Mouse (Mus musculus): ENCODE results near the gene Il1r2. TPM values are rescaled to one million over a fixed set of nuclear protein-coding genes. Genes with fewer than 3 reads are reported as not detected.

Gene Il1r2
- total RNA-seq (2021) = under 1 TPM in 1 of 2 experiments, not detected in 1; 0.43 TPM

DNA sequence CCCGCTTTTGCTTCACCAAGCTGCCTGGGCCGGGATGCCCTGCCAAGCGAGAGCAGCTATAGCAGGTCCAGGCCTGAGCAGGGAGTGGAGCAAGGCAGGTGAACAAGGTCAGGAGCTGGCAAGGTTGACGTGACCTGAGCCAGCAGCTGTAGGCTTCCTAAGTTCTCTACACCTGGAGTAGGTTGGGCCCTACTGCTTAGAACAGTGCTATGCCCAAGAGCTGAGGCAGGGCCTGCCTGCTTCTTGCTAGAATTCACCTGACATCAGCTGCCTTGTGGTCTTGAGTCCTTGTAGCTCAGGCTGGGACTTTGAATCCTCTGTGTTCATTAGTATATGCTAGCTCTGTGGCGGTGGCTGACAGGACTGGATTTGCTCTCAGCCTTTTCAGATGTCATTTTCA is at the start of gene Il1r2:
Gene Il1r2 (plus strand): TSS at position 301 of the 400 bp plus-strand sequence.
- intact Hi-C loops (cut with DNase I) = no loop called here

DNA sequence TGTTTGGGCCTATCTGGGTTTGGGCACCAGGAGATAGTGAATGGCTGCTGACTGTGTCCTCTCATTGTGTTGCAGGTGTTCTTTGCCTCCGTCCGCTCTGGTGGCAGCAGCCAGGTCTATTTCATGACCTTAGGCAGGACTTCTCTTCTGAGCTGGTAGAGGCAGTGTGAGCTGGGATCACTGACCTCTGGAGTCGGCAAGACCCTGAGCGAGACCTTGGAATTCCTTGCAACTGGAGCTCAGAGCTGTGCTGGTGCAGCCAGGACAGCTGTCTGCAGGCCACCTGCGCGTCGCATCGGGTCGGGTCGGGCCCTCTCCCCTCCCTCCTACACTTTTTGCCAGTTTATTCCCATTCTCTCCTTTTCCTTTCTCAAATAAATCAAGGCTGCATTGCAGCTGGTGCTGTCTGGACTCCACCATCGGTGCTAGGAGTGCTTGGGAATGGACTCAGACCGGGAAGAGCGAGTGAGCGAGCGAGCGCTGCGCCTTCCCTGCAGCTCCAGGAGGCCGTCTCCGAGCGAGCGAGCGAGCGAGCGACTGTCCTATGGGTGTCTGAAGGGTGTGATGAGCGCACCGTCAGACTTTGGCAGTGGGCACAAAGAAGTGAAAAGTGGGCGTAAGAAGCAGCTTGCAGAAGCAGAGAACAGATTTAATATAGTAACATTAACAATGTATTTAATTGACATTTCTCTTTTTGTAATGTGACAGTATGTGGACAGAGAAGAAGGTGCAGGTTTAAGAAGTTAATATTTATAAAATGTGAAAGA is 49.1 kb upstream of the Il1r2 start:
- intact Hi-C loops (cut with DNase I) = no loop called here
- no peak for DNase-seq (ENCODE audit: extremely low spot score in 1 of 2, low spot score in 2 of 2)

More for the DNA sequence above, at the start of gene Il1r2:
- no peak for DNase-seq (ENCODE audit: extremely low spot score in 1 of 2, low spot score in 2 of 2)

DNA sequence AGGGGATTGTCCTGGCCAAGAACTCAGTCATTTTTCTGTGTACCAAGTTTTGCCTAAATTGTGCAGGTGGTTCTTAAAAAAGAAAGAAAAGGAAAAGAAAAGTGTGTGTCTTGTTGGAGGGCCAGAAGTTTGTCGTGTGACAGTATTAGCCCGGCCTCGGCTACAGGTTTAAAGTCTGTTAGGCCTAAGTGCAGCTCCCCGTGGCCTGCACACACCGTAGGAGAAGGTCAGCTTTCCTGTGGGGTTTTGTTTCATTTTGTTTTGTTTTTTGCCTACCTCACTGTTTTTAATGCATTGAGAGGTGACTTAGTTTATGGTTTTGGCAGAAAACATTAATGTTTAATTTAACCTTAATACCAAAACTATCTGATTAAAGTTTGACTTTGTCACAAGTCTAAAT is 48.5 kb upstream of the Il1r2 start:
- intact Hi-C loops (cut with DNase I) = no loop called here
- no peak for DNase-seq (ENCODE audit: extremely low spot score in 1 of 2, low spot score in 2 of 2)

DNA sequence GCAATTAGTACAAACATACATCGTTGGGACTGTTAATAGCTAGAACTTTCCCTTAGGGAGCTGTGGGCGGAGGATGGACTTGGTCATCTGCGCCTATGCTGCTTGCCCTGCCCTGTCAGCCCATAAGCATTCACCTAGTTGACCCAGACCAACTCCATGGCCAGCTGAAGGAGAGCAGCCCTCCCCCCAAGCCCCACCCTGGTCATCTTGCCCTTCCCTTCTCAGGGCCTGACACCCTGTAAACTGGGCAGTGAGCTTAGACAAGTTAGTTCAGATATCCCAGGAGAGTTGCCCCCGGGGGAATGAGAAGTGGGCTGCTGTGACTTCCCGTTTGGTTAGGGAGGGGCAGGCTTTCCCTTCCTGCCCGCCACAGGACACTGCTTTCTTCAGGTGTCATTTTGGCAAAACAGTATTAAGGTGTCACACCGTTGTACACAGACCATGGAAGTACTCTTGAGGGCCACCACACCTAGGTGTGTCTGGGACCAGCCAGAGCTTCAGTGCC is 46.7 kb upstream of the Il1r2 start:
- intact Hi-C loops (cut with DNase I) = no loop called here
- no peak for DNase-seq (ENCODE audit: extremely low spot score in 1 of 2, low spot score in 2 of 2)

DNA sequence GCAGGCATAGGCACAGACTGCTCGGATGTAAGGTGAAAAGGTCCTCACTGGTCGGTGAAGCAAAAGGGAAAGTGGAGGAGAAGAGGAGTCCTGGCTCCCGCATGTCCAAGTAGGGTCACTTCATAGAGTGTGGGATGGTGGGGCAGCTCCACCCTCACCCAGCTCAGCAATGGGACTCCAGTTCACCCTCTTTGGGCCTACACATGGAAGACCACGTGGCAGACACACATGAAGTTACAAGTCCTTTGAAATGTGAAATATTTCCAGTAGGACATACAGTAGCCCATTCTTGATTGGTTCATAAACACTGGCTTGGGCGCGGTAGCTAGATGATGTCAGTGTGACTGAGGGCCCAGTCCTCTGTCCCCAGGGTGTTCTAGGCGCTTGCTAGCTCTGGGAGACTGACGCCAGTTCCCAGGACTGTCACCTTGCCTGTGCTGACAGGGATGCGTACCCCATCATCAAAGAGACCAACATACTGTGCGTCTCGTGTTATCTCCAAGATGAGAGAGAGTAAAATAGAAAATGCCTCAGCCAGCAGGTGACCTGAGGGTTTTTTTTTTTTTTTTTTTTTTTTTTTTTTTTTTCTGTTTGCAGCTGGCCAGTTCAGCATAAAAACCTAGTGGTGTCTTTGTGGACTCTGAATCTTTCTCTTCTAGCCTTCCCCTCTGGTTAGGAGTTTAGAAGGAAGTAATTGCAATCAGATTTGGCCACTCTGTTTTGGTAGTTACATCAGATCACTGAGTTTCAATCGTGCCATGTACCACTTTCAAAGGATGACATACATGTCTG is 45.5 kb upstream of the Il1r2 start:
- no peak for DNase-seq (ENCODE audit: extremely low spot score in 1 of 2, low spot score in 2 of 2)
- intact Hi-C loops (cut with DNase I) = no loop called here

DNA sequence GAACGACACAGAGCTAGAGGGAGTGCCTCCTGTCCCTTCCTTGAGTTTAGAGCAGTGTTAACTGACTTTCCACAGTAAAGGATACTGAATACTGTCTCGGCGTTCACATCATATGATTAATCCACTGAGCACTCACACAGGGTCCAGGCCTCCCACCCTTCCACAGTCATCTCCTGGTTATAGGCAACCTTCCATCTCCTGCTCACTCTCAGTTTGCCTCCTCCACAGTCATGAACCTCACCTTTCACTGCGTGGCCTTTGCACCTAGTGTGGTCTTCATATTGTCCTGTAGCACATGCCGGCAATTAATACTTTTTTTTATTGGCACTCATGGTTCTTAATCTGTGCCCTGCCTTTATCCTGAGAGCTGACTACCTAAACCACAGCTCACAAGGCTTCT is 44.3 kb upstream of the Il1r2 start:
- no peak for DNase-seq (ENCODE audit: extremely low spot score in 1 of 2, low spot score in 2 of 2)
- intact Hi-C loops (cut with DNase I) = no loop called here

DNA sequence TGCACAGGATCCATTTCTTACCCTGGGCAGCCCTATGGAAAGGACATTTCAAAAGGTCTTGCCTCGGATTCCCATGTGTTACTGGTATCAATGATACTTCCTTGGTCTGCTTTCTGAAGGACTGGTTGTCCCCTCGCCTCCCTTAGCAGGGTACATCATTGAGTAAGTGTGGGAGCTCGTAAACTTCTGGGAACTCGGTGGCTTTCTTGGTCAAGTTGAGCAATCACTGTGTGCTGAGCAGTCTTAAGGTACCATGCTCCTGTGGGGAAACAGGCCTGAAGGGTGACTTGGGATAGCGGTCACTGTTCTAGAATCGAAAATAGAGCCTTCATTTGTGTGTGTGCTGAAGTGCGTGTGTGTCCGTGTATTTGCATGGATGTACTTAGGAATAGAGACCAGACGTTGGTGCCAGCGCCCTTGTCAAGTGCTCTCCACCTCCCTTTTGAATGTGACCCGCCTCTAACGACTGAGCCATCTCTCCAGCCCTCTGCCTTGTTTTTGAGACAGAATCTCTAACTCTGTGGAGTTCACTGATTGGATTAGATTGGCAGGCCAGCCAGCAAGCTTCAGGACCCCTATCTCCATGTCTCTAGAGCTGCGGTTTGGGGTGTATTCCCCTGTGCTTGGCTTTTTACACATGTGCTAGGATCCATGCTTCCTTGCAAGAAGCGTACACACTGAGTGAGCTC is 43.4 kb upstream of the Il1r2 start:
- DNase-seq (ENCODE audit: extremely low spot score in 1 of 2, low spot score in 2 of 2) = no peak
- intact Hi-C loops (cut with DNase I) = no loop called here

DNA sequence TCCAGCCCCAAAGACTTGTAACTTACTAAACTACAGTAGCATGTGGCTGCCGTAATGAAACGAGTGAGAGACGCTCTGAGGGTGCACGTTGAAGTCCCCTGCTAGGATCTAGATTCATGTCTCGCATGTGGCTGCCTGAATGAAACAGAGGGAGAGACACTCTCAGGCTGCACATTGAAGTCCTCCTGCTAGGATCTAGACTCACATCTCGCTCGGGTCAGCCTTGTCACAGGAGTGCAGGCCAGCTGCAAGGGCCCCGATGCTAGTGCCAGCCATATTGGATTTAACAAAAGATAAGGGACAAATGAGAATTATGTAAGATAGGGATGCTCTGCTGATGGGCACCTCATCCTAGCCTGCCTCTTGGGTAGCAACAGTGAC is 42.9 kb upstream of the Il1r2 start:
- intact Hi-C loops (cut with DNase I) = no loop called here
- no peak for DNase-seq (ENCODE audit: extremely low spot score in 1 of 2, low spot score in 2 of 2)

DNA sequence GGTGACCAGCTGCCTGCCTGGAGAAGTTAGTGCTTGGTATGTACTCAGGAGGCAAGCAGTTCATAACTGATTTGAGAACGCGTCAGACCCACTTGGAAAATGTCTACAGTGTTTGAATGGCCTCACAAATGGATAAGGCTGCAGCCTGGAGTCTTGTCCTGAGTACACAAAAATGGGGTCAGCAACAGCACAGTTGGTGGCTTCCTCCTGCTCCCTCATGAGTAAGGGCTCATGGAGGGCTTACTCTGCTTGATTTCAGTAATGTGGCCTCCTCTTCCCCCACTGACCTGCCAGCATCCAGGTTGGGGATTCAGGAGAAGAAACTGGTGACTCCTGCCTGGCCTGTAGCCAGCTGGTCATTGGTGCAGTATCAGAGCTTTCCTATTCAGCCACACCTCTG is 42.3 kb upstream of the Il1r2 start:
- DNase-seq (ENCODE audit: extremely low spot score in 1 of 2, low spot score in 2 of 2) = no peak
- intact Hi-C loops (cut with DNase I) = no loop called here

DNA sequence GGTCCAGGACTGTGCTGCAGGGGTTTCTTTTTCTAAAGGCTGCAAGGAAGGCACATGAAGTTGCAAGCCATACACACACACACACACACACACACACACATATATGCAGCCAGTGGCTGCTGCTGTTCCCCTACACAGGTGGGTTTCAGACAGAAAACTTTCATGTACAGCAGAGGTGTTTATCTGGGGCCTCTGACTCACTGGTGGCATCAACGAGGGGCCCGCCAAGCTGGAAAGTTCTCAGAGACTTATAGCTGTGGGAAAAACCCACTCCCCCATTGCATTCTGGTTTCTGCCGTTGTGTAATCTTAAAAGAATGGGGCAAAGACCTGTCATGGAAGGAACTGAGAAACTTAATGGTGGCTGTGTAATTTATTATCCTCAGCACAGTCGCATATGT is 40.6 kb upstream of the Il1r2 start:
- intact Hi-C loops (cut with DNase I) = no loop called here
- DNase-seq (ENCODE audit: extremely low spot score in 1 of 2, low spot score in 2 of 2) = no peak

DNA sequence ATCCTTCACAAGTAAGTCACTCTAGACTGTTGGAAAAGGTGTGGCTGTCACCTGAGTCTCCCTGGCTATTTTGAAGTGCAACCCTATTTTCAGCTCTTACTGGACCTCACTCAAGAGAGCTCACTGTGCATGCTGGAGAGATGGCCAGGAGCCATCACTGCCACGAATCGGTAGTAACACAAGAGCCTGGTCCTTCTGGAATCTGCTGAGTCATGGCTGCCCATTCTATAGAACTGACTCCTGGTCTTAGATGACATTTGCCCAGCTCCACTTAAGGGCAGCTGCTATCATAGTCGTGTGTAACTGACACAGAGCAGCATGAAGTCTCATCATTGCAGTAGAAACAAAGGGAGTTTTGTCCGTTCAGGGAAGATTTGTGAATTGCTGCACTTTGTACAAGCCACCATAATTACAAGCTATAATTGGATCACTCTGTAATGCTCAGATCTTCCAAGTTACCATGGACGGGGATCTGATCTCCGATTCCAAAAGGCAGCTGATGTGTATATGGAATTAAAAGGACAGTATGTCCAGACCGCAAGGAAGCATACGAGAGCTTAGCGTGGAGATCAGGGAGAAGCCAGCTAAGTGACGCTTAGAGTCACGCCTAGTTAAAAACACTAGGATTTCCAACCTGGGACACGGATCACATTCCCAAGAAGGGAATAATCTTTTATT is 40.0 kb upstream of the Il1r2 start:
- DNase-seq (ENCODE audit: extremely low spot score in 1 of 2, low spot score in 2 of 2) = no peak
- intact Hi-C loops (cut with DNase I) = no loop called here

DNA sequence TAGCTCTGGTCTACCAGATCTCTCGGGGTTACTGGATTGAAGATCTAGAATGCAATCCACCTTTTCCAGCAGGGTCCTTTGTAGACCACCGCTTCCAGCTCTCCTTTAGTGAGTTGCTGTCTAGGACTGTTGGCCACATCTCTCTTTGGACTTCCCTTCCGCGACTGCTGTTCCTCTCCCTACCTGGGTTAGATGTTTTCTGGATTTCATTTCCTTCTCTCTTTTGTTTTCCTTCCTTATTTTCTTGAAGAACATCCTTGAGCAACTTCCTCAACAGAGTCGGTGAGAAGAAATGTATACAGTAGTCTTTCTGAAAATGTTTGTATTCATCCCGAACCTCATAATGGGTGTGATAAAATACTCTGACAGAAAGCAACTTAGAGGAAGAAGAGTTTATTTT is 36.0 kb upstream of the Il1r2 start:
- intact Hi-C loops (cut with DNase I) = no loop called here
- no peak for DNase-seq (ENCODE audit: extremely low spot score in 1 of 2, low spot score in 2 of 2)

DNA sequence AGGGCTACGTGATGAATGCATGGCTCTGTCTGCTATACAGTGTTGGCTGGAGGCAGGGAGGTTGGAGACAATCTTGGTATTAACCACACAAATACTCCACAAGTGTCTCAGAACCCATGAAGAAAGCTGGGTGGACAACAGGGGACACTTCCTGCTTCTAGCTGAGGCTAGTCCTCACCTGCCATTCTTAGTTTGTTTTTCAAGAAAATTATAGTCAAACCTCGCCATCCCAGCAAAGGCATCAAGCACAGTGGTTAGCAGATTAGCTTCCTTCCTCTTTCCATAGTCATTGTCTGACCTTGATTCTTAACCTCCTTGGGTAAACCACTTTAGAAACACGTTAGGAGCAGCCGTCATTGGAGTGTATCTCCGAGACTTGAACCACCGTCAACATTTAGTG is 28.2 kb upstream of the Il1r2 start:
- no peak for DNase-seq (ENCODE audit: extremely low spot score in 1 of 2, low spot score in 2 of 2)
- intact Hi-C loops (cut with DNase I) = no loop called here

DNA sequence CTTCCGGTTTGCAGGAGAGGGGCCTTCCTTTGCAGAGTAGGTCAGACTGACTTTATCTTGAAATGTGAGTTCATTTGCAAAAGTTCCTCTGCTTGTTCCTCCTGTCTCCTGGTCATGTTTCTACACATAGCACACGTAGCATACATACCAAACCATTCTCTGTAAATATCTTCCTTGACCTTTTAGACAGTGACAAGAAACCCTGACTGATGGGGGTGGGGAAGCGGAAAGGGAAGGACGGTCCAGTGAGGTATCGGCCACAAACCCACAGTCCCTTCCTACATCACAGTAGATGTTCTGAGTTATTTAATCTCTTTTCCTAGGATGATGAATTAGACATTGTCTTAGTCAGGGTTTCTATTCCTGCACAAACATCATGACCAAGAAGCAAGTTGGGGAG is 27.3 kb upstream of the Il1r2 start:
- intact Hi-C loops (cut with DNase I) = no loop called here
- no peak for DNase-seq (ENCODE audit: extremely low spot score in 1 of 2, low spot score in 2 of 2)

DNA sequence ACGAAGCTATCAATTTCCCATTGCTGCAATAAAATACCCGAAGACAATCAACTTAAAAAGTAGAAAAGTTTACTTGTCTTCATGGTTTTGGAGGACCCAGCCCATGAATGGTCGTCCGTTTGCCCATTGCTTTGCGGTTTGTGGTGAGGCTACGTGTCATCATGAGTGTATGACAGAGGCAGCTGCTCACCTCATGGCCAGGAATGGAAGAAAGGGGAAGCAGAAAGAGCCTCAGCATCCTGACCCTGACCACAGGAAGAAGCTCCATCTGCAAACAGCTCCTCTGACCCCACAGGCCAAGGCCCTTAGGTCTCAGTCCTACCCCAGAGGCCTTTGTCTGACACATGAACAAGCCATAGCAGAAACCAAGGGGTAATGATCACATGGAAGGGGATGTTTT is 22.7 kb upstream of the Il1r2 start:
- no peak for DNase-seq (ENCODE audit: extremely low spot score in 1 of 2, low spot score in 2 of 2)
- intact Hi-C loops (cut with DNase I) = no loop called here

DNA sequence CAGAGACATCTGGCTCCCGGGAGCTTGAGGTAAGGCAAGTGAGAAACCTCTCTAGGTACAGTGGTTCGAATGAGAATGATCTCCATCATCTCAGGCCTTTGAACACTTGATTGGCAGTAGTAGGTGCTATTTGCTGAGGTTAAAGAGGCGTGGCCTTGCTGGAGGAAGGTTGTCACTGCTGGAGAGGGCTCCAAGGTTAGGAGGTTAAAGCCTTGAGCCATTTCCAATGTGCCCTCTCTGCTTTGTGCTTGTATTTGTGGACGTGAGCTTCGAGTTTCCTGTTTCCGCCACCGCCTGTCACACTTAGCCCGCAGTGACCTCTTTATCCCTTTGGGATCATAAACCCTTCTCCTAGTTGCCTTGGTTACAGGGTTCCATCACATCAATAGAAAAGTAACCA is 21.7 kb upstream of the Il1r2 start:
- intact Hi-C loops (cut with DNase I) = no loop called here
- no peak for DNase-seq (ENCODE audit: extremely low spot score in 1 of 2, low spot score in 2 of 2)

DNA sequence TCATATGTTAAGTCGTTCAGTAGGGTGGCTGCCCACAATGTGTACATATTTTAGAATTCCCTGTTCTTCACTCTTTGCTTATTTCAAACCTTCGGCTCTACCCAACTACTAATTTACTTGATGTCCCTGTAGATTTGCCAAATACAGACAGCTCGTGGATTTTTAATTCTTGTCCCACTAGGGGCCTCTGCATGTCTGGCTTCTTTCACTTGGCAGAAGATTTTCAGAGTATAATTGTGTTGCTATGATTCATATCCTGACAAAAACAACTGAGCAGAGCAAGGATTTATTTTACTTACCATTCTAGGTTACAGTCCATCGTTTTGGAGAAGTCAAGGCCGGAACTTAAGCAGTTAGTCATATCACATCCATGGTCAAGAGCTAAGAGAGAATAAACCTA is 20.8 kb upstream of the Il1r2 start:
- no peak for DNase-seq (ENCODE audit: extremely low spot score in 1 of 2, low spot score in 2 of 2)
- intact Hi-C loops (cut with DNase I) = no loop called here

DNA sequence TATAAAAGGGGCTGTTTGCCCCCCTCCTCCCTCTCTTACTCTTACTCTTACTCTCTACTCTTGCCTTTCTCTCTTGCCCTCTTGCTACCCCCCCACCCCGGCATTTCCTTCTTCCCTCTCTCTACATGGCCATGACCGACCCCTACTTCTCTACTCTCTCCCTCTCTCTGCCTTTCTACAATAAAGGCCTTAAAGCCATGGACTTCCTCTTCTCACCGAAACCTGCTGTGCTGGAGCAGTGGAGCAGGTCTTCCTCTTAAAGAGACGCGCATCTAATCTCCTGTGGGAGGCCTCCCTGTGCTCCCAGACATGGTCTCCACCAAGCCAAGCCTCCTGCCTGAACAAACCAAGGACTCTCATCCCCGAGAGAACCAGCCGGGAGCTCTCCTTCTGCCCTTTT is 18.8 kb upstream of the Il1r2 start:
- no peak for DNase-seq (ENCODE audit: extremely low spot score in 1 of 2, low spot score in 2 of 2)
- intact Hi-C loops (cut with DNase I) = no loop called here

DNA sequence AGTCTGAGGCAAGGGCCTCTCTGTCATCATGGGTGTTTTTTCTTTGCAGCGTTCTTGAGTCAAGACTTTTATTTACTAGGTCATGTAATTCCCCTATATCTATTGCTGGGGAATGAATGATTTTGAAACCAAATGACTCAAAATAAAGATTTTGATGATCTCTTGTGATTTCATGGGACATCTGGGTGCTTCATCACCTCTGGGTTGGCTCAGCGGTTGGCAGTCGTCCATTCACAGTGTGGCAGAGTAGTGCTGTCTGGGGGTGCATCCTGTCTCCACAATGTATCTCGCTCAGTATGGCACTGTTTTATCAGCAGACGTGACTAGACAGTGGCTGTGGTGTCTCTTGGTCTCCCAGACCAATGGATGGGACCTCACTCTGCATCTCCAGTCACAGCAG is 17.9 kb upstream of the Il1r2 start:
- intact Hi-C loops (cut with DNase I) = no loop called here
- peak in 1 of 2 experiments; percentile 39 for DNase-seq (ENCODE audit: extremely low spot score in 1 of 2, low spot score in 2 of 2)

All from left cerebral cortex, postnatal 10 days (tissue).